ENCODE assay signal across 9 mouse cellular contexts in the genomic region with DNA sequence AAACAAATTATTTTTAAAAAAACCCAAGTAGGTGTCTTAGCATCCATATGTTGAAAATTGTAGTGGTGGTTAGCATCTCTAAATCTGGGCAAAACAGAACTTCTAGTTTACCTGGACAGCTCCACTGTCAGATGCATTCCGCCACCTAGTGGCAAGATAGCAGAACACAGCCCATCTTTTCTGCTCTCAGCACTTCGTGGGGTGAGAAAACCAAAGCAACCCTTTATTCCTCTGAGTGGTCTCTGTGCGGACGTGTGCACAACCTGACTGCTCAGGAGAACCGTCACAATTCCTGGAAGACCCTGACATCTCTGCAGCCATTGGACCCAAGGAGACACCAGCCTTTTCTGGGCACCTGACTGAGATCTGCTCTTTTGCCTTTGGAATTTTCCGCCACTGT. TPM values are rescaled to one million over a fixed set of nuclear protein-coding genes. Genes with fewer than 3 reads are reported as not detected.
DNase-seq lines count a peak whose midpoint lies in the region; ATAC-seq and TF ChIP-seq lines count a peak whose summit lies in the region.
"Had no signal": no experiment of that assay in that cellular context is flagged by ENCODE, and none has a peak within 500 bp of the region (broad histone marks: within the 10 kb centered on the region; RNA-seq: fewer than 3 reads in every experiment).

No protein-coding gene starts in this region.

- no peak for ATAC-seq in CD4-positive, CD25-positive, alpha-beta regulatory T cell, adult 4 months
- ATAC-seq in embryonic facial prominence, embryonic 14.5 days (ENCODE audit: low read depth): 0 out of 2 replicates have a peak, but pooled peaks have one; percentile 41
- 0 out of 2 replicates have a peak, but pooled peaks have one; percentile 19 for ATAC-seq in midbrain, embryonic 12.5 days (ENCODE audit: low FRiP score, low read depth)

- no peaks in the 10 kb centered on the region for H3K36me3 ChIP-seq in thymus, adult 2 months (ENCODE audit: control insufficient read depth, insufficient read depth, low read length)
- peaks cover 23% of the 10 kb centered on the region for H3K36me3 ChIP-seq in embryonic facial prominence, embryonic 14.5 days (ENCODE audit: control insufficient read depth, insufficient read depth, low read length)
- peaks cover 34% of the 10 kb centered on the region for H3K36me3 ChIP-seq in midbrain, embryonic 12.5 days

- DNase-seq in CD4-positive, CD25-positive, alpha-beta regulatory T cell, adult 2 months (ENCODE audit: low read depth, low spot score): peak; percentile 67
- peak; percentile 40 for DNase-seq in thymus, adult 2 months
- no peak for DNase-seq in thymus, adult 18-20 months
- DNase-seq in embryonic facial prominence, embryonic 14.5 days (ENCODE audit: low spot score): peak; percentile 44
- peak; percentile 43 for DNase-seq in layer of hippocampus, adult 9-10 months (ENCODE audit: low spot score)
- DNase-seq in thymus, postnatal 10 days (ENCODE audit: low spot score in 2 of 2): peak; percentile 13 to 58

- no peak overlapping the region for H3K9ac ChIP-seq in embryonic facial prominence, embryonic 14.5 days (ENCODE audit: low read depth, low read length)
- H3K9ac ChIP-seq in midbrain, embryonic 12.5 days (replicated peaks): no peak overlapping the region

- WGBS in thymus, adult 2 months: 26% methylated on average over 6 of the region's 6 CpGs
- 29% methylated on average over 6 of the region's 6 CpGs for WGBS in embryonic facial prominence, embryonic 14.5 days
- 29% methylated on average over 6 of the region's 6 CpGs for WGBS in midbrain, embryonic 12.5 days

- no peaks in the 10 kb centered on the region for H3K4me1 ChIP-seq in thymus, adult 2 months (replicated peaks; ENCODE audit: control insufficient read depth, insufficient read depth, low read length)
- H3K4me1 ChIP-seq in embryonic facial prominence, embryonic 14.5 days (ENCODE audit: control insufficient read depth, insufficient read depth, low read length): no peaks in the 10 kb centered on the region
- 0 out of 2 replicates have a peak, but pooled peaks cover 4% of the 10 kb centered on the region for H3K4me1 ChIP-seq in midbrain, embryonic 12.5 days

- no peak for TF ChIP-seq CTCF in thymus, adult 2 months (IDR thresholded peaks at IDR 0.05; ENCODE audit: borderline replicate concordance, control insufficient read depth, extremely low read depth, insufficient read depth, low read length, poor library complexity)

- no peaks in the 10 kb centered on the region for H3K27me3 ChIP-seq in thymus, adult 2 months (ENCODE audit: control insufficient read depth, insufficient read depth, low read length)
- H3K27me3 ChIP-seq in embryonic facial prominence, embryonic 14.5 days (replicated peaks; ENCODE audit: control insufficient read depth, insufficient read depth, low read length): no peaks in the 10 kb centered on the region
- no peaks in the 10 kb centered on the region; the same call in 1 of the 2 replicates for H3K27me3 ChIP-seq in midbrain, embryonic 12.5 days

- TF ChIP-seq POLR2A in thymus, adult 2 months (IDR thresholded peaks at IDR 0.05; ENCODE audit: control insufficient read depth, extremely low read depth, insufficient read depth, low read length, poor library complexity): no peak

- H3K9me3 ChIP-seq in embryonic facial prominence, embryonic 14.5 days (ENCODE audit: control insufficient read depth, low read length): no peaks in the 10 kb centered on the region
- no peaks in the 10 kb centered on the region for H3K9me3 ChIP-seq in midbrain, embryonic 12.5 days
- H3K9me3 ChIP-seq: megakaryocyte, embryonic 14.5 days had no signal

- H3K27ac ChIP-seq in thymus, adult 2 months (ENCODE audit: control insufficient read depth, insufficient read depth, low read length): no peak overlapping the region
- no peak overlapping the region for H3K27ac ChIP-seq in embryonic facial prominence, embryonic 14.5 days (replicated peaks; ENCODE audit: low read depth, low read length)
- H3K27ac ChIP-seq in midbrain, embryonic 12.5 days (replicated peaks): no peak overlapping the region

- no peak overlapping the region for H3K4me3 ChIP-seq in thymus, adult 2 months (ENCODE audit: control insufficient read depth, insufficient read depth, low read length)
- H3K4me3 ChIP-seq in embryonic facial prominence, embryonic 14.5 days (ENCODE audit: low read depth, low read length): no peak overlapping the region
- H3K4me3 ChIP-seq in midbrain, embryonic 12.5 days: no peak overlapping the region
- H3K4me3 ChIP-seq: megakaryocyte, embryonic 14.5 days had no signal

- H3K4me2 ChIP-seq in embryonic facial prominence, embryonic 14.5 days (ENCODE audit: low read depth, low read length): no peak overlapping the region
- no peak overlapping the region for H3K4me2 ChIP-seq in midbrain, embryonic 12.5 days (replicated peaks)

RNA-seq across cellular contexts. Expression of gene Evl, which starts 13.4 kb away (rescaled TPM):
- 100 to 1,000 TPM; 313 to 337 TPM for polyA plus RNA-seq in CD4-positive, CD25-positive, alpha-beta regulatory T cell, adult 4 months (2017; shearing (Covaris generic))
- 147 and 172 TPM in 2 replicates for polyA plus RNA-seq in thymus, adult 2 months (2012; rRNA removed)
- 62.7 and 66.4 TPM in 2 replicates for polyA plus RNA-seq in embryonic facial prominence, embryonic 14.5 days (2014; fragmentation: Nextera tagmentation; extraction: Ambion mirVana)
- 123 and 138 TPM in 2 replicates for polyA plus RNA-seq in midbrain, embryonic 12.5 days (2016; fragmentation: Nextera tagmentation; extraction: Ambion mirVana)

Comparison
In these comparisons a context has a peak if more than half of its experiments do, and no peak if none do; other contexts are left out.
1. DNase-seq: peak in CD4-positive, CD25-positive, alpha-beta regulatory T cell, adult 2 months (single experiment), thymus, adult 2 months (single experiment), embryonic facial prominence, embryonic 14.5 days (single experiment), layer of hippocampus, adult 9-10 months (single experiment) and thymus, postnatal 10 days (2 of 2); none in thymus, adult 18-20 months (0 of 2).